Mouse (Mus musculus) limb, embryonic 14.5 days (tissue): ENCODE data around the gene Itgb2. TPM values are rescaled to one million over a fixed set of nuclear protein-coding genes. Genes with fewer than 3 reads are reported as not detected.

Experiments
- ATAC-seq: fragments of 200-750 bp; cut with Nextera tagmentation; 2 replicates; pipeline ENCODE4 v1.8.0; 2017; ENCODE audit warnings: low read depth, moderate number of reproducible peaks, moderate TSS enrichment; ENCODE audit not compliant: low FRiP score
- DNase-seq: peaks from one replicate; pipeline ENCODE4 v3.0.0-alpha.2; 2015; ENCODE audit warnings: low spot score
- H3K27ac ChIP-seq: fragments of 300-500 bp; sonication (generic); replicated peaks from 2 replicates; pipeline ENCODE4 v1.5.1; 2014; ENCODE audit warnings: low read depth, mild to moderate bottlenecking, low read length, moderate library complexity, mixed read lengths
- H3K27me3 ChIP-seq: fragments of 300-500 bp; sonication (generic); 2 replicates; pipeline ENCODE4 v1.6.1; 2014; ENCODE audit warnings: low read length, mixed read lengths; ENCODE audit not compliant: control insufficient read depth, insufficient read depth
- H3K36me3 ChIP-seq: fragments of 300-500 bp; sonication (generic); 2 replicates; pipeline ENCODE4 v1.6.1; 2014; ENCODE audit warnings: mild to moderate bottlenecking, low read length, moderate library complexity, mixed read lengths; ENCODE audit not compliant: control insufficient read depth, insufficient read depth
- H3K4me1 ChIP-seq: fragments of 300-500 bp; sonication (generic); 2 replicates; pipeline ENCODE4 v1.6.1; 2014; ENCODE audit warnings: antibody characterized with exemption, low read length, mixed read lengths; ENCODE audit not compliant: control insufficient read depth, insufficient read depth
- H3K4me2 ChIP-seq: fragments of 300-500 bp; sonication (generic); replicated peaks from 2 replicates; pipeline ENCODE4 v1.6.1; 2014; ENCODE audit warnings: low read depth, mild to moderate bottlenecking, low read length, moderate library complexity; ENCODE audit not compliant: severe bottlenecking
- H3K4me3 ChIP-seq: fragments of 300-500 bp; sonication (generic); replicated peaks from 2 replicates; pipeline ENCODE4 v1.5.1; 2014; ENCODE audit warnings: low read length
- H3K9ac ChIP-seq: fragments of 300-500 bp; sonication (generic); 2 replicates; pipeline ENCODE4 v1.6.1; 2014; ENCODE audit warnings: mild to moderate bottlenecking, low read depth, low read length, moderate library complexity; ENCODE audit not compliant: severe bottlenecking
- H3K9me3 ChIP-seq: fragments of 300-500 bp; sonication (generic); 2 replicates; pipeline ENCODE4 v1.6.1; 2016; ENCODE audit warnings: low read length; ENCODE audit not compliant: control insufficient read depth
- POLR2A ChIP-seq: fragments of 200-500 bp; IDR thresholded peaks from 2 replicates; pipeline ENCODE4 v1.8.0; 2012; ENCODE audit warnings: inconsistent platforms, mild to moderate bottlenecking, moderate library complexity, borderline replicate concordance; ENCODE audit not compliant: insufficient read depth, insufficient read length; ENCODE audit errors: extremely low read depth
- WGBS: fragments of 180-500 bp; shearing (Covaris S2); extraction: QIAGEN DNeasy Blood & Tissue Kit; methylation state at CpG from one replicate; pipeline ENCODE4 v1.1.7; 2014; 5-methylcytosine and 5-hydroxymethylcytosine counted together
- polyA plus RNA-seq, 2 experiments: library from polyadenylated mRNA; depleted of rRNA in 1 of 2; stranded (reverse) in 1 of 2; unstranded in 1 of 2; fragments of >200 nt; fragmentation: Nextera tagmentation in 1 of 2; extraction: Ambion mirVana in 1 of 2; gene quantifications; 2 replicates each; pipeline versions ENCODE4 v1.2.1 to v1.2.3; 2012 to 2014

Itgb2 gene
- polyA plus RNA-seq, 2 experiments: 2.7 to 3.7 TPM

- ATAC-seq (no peak), DNase-seq (no peak)
- no peak overlapping the region for H3K27ac ChIP-seq
- H3K4me2 ChIP-seq: no peak overlapping the region
- no peak overlapping the region for H3K4me3 ChIP-seq
- H3K27me3 ChIP-seq: no peaks in the 10 kb centered on the region
- H3K4me1 ChIP-seq: peaks cover 16% of the 10 kb centered on the region
- peaks cover 50% of the 10 kb centered on the region for H3K36me3 ChIP-seq
- WGBS: 94% methylated on average over 6 of the region's 6 CpGs
- no peak overlapping the region for H3K9ac ChIP-seq
- no peaks in the 10 kb centered on the region for H3K9me3 ChIP-seq
- no peak for TF ChIP-seq POLR2A
Observed at GRCm38 (mm10) chr10:77587091-77587775, 57.2 kb downstream of the Itgb2 start.

GRCm38 (mm10) chr10:77588036-77588435 is 58.0 kb downstream of the Itgb2 start:
- no peak overlapping the region for H3K4me2 ChIP-seq
- H3K4me1 ChIP-seq: peaks cover 8% of the 10 kb centered on the region
- H3K4me3 ChIP-seq: no peak overlapping the region
- no peaks in the 10 kb centered on the region for H3K27me3 ChIP-seq
- no peak overlapping the region for H3K27ac ChIP-seq
- no peak for TF ChIP-seq POLR2A
- no peak for DNase-seq
- H3K9ac ChIP-seq: no peak overlapping the region; the same call in 1 of the 2 replicates
- H3K9me3 ChIP-seq: no peaks in the 10 kb centered on the region
- no peak for ATAC-seq
- H3K36me3 ChIP-seq: peaks cover 58% of the 10 kb centered on the region
- WGBS: 91% methylated on average over 2 of the region's 2 CpGs

GRCm38 (mm10) chr10:77589117-77589516 is 59.1 kb downstream of the Itgb2 start:
- Histone ChIP-seq H3K27me3 (no peaks in the 10 kb centered on the region), H3K9ac (no peak overlapping the region), H3K36me3 (peaks cover 68% of the 10 kb centered on the region), H3K9me3 (no peaks in the 10 kb centered on the region), H3K4me3 (no peak overlapping the region), H3K4me1 (no peaks in the 10 kb centered on the region), H3K4me2 (no peak overlapping the region), H3K27ac (no peak overlapping the region)
- no peak for TF ChIP-seq POLR2A
- ATAC-seq: no peak
- WGBS: 84% methylated on average over 7 of the region's 7 CpGs
- DNase-seq: no peak

GRCm38 (mm10) chr10:77589749-77590148 is 59.7 kb downstream of the Itgb2 start:
- H3K9me3 ChIP-seq: no peaks in the 10 kb centered on the region
- H3K9ac ChIP-seq: no peak overlapping the region
- WGBS: 79% methylated on average over 8 of the region's 8 CpGs
- DNase-seq (no peak), ATAC-seq (no peak)
- no peak overlapping the region for H3K4me2 ChIP-seq
- TF ChIP-seq POLR2A: no peak
- no peaks in the 10 kb centered on the region for H3K27me3 ChIP-seq
- H3K4me3 ChIP-seq: no peak overlapping the region
- no peak overlapping the region for H3K27ac ChIP-seq
- H3K36me3 ChIP-seq: peaks cover 75% of the 10 kb centered on the region
- H3K4me1 ChIP-seq: no peaks in the 10 kb centered on the region

- no peak overlapping the region for H3K27ac ChIP-seq
- no peak overlapping the region for H3K9ac ChIP-seq
- TF ChIP-seq POLR2A: no peak
- WGBS: 40% methylated on average over 6 of the region's 6 CpGs
- H3K4me1 ChIP-seq: no peaks in the 10 kb centered on the region
- no peak overlapping the region for H3K4me2 ChIP-seq
- DNase-seq (no peak), ATAC-seq (no peak)
- H3K4me3 ChIP-seq: no peak overlapping the region
- no peaks in the 10 kb centered on the region for H3K9me3 ChIP-seq
- peaks cover 85% of the 10 kb centered on the region for H3K36me3 ChIP-seq
- no peaks in the 10 kb centered on the region for H3K27me3 ChIP-seq
Observed at GRCm38 (mm10) chr10:77590812-77591211, 60.8 kb downstream of the Itgb2 start.
